Mouse (Mus musculus) retina, adult 2 months (tissue): Measurements from ENCODE around the gene Gpat2.

Source experiments
- DNase-seq: peaks from one replicate; pipeline ENCODE4 v3.0.0-alpha.2; 2012; ENCODE audit warnings: low read depth, low spot score

Gene Gpat2

DNA sequence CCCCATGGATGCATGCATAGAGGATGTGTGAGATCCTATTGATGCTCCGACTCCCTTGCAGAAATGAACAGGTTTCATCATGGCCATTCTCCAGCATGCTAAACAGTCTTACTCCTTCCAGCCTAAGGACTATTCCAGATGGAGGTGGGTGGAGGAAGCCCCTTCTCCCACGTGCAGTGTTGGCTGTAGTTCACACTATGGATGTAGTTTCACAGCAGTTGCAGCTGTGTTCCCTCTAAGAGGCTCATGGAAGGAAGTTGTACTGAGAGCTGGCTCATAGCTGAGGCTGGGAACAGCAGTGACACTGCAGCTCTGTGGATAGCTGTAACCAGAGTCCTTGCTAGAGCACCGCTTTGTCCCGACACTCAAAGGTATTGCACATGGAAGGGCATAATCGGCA is 12.7 kb downstream of the Gpat2 start:
- DNase-seq = no peak

DNA sequence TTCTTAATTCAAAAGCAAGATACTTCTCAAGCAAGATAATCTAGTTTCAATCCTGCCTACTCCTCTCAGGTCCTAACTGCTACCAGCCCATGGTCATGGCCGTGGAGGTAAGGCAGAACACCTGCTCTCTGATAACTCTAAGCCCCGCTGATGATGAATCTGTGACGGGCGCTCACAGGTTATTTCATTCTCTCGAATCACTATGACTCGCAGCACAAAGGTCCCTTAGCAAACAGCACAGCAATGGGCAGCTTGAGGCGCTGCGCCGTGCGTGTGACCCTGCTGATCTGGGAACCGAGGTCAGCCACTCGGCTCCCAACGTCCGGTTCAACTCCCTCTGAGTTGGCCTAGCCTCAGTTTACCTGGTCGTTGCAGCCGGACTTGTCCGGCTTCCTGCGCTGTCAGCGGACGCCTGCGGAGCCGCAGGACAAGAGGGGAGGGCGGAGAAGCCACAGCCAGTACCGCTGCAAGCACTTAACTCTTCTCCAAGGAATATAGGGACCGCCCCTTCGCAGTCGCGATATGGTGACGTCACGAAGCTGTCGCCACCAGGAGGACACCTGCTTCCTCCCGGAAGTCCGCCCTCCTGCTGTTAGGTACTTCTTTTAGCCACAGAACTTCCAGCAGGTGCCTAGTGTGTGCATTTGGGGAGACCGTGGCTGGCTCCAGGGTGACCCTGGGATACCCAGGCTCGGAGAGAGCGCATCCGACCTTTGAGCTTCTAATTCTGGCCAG is 19.2 kb downstream of the Gpat2 start, which contains the start of gene Fahd2a:
Fahd2a (minus strand) TSS at position 511 of the 735 bp plus-strand sequence.
- peak; percentile 82 for DNase-seq

DNA sequence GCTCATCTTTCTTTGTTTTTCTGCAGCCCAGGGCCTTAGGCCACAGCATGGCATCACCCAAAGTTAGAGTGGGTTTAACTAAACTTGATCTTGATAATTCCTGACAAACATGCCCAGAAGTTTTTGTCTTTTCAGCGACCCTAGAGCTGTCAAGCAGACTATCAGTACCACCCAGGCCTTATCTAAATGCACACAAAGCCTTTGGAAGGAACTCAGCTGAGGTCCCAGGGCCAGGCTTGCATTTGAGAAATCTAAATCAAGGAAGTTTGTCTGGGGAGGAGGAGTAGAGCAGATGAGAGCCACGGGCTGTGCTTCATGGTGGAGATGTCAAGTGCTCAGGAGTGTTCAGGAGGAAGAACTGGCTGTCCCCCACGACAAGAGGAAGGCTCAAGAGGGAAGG is 21.8 kb downstream of the Gpat2 start:
- DNase-seq = no peak

DNA sequence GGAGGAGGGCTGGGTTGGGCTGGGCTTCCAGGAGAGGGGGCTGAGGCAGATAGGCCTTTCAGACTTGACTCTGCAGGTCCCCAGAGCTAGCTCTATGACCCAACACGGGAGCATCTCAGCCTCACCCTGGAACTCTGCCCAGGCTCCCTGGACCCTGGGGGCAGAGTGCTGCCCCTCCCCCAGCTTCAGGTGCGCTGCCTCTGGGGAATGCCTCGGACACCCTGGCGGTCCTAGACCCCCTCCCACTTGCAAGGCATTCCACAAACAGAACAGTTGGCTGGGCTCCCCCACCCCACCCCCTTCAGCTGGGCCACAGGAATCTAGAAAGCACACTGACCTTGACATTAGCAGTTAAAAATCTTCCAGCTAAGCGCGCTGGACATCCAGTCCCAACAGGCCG is 24.7 kb downstream of the Gpat2 start:
- no peak for DNase-seq

DNA sequence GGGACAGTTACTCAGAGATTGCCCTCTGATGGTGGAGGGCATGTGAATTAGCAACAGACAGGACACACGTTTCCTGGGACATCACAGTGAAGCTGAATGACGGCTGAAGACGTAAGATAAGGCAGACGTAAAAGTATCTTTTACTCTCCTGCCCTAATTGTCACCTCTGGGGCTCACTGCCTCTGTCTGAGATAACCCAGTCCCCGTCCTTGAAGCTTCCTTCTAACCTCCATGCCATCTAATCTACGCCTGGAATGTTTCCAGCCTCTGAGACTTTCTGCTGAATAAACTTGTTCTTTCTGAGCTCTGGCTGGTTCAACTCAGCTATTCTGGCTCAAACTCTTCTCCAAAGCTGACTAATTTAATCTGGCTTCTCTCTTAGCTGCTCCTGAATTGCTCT is 26.7 kb downstream of the Gpat2 start:
- DNase-seq = no peak

DNA sequence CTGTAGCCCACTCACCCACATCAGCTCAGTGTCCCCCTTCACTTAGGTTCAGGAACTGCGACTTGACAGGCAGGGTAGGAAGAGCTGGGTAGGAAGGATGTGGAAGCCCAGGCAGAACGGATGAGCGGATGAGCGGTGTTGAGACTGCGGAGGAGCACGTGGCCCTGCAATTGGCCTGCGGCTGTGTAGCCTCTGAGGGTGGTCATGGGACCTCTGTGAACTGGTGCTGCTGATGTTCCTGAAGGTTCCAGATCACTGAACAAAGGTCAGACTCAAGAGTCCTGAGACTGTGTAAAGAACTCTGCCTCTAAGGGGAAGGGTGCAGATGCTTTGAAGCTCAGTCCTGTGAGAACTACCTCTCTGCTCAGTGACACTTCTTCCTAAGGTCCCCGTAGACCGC is 28.1 kb downstream of the Gpat2 start:
- no peak for DNase-seq

DNA sequence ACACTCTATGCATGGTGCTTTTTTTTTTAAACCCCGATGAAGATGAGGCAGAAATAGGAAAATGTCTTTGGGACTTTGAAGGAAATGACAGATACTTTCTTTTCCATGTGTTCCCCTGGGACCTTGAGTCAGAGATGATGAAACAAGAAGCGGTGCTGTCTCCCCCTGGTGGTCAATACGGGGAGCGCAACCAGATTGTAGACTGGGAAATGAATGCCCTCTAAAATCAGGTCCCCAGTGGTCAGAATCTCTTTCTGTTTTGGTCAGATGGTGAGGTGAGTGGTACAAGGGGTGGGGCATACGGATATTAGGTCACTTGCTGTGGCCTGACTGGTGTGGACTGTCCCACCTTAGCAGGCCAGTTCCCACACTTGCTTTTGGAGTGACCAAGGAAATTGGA is 28.8 kb downstream of the Gpat2 start:
- peak; percentile 54 for DNase-seq

DNA sequence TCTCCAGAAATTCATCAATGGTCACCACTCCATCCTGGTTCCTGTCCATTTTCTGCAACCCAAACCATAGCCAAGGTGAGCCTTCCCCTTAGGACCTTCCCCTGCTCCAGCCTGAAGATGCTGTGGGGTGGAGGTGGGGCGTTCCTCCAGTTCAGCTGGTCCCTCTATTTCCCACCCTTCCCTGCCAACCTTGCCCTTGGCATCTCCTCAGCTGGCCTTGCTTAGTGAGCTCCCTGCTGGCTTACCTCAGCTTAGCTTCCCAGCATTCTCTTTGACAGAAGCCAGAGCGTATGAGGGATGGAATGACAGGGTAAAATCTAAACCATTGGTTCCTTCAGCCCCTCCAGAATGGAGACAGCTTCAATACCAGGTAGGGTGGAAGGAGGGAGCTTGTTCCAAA is 34.3 kb downstream of the Gpat2 start:
- DNase-seq = no peak

DNA sequence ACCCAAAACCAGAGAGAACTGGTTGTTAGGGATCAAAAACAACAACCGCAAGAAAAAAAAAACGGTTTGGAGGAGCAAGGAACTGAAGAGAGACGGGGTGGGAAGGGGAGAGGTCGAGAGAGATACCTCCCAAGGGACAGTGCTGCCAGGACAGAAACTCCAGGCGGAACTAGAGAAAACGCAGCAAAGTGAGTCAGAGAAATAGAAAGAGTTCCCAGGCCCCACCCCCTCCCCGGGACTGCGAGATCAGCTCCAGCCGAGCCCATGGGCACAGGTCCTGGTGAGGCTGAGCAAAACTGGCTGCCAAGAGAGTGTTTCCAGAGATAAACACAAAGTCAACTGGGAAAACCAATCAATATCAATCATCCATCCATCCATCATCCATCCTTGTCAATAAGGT is 36.4 kb downstream of the Gpat2 start:
- DNase-seq = no peak

DNA sequence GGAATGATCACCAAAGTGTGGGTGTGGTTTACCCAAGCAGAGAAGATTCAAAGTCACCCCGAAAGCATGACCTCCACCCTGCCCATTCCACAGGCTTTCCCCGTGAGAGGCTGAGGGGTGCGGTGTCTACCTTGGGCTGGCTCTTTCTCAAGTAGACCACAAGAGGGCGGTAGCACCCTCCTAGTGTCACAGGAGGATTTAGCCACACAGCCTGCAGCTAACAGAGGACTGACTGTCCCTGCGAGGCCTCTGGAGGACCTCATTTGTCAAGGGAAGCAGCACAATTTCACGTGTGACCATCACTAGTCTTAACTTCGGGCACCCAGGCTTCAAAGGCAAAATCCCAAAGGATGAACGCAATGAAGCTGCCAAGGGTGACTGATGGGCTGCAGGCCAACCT is 37.3 kb downstream of the Gpat2 start:
- DNase-seq = peak; percentile 56

DNA sequence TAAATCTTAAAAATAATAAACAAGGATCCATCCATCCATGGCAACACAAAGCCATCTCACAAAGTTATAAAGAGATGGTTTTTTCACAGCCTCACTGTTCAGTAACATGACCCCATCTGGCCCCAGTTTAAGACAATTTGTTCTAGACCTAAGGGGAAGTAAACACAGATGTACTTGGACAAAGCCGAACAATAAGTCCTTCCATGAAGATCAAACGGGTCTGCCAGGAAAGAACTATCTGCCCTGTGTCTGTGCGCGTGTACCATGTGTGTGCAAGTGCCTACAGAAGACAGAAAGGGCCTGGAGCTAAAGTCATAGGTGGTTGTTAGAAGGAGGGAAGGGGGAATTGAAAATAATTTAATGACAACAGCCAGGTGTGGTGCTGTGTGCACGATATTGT is 45.2 kb downstream of the Gpat2 start:
- no peak for DNase-seq

DNA sequence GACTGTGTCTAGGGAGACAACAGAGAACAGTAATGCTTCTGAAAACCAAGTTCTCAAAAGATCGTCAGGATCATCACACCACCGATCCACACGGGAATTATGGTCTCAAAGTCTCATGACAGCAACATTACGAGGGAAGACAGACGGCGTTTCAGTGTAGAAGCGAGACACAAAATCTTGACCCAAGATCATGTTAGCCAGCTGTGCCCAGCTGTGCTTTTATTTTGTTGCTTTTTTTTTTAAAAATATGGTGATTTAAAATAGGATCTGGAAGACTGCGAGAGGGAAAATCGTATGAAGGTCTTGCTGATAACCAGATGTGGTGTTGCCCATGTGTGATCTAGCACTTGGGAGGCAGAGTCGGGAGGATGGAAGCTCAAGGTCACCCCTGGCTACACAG is 45.7 kb downstream of the Gpat2 start:
- DNase-seq = no peak

DNA sequence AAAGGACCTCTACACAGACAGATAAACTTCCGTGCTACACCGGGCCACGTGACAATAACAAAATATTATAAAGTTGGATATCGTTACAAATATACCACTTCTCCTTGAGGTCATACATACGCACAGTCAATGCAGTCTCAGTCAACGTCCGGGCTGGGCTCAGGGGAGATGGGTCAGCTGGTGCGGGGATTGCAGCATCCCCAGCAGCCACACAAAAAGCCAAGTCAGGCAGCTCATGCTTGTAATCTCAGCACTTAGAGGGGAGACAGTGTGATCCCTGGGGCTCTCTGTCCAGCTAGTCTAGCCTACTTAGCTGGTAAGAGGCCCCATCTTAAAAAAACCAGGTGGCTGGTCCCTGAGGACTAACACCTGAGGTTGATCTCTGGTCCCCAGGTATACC is 46.3 kb downstream of the Gpat2 start:
- DNase-seq = no peak

DNA sequence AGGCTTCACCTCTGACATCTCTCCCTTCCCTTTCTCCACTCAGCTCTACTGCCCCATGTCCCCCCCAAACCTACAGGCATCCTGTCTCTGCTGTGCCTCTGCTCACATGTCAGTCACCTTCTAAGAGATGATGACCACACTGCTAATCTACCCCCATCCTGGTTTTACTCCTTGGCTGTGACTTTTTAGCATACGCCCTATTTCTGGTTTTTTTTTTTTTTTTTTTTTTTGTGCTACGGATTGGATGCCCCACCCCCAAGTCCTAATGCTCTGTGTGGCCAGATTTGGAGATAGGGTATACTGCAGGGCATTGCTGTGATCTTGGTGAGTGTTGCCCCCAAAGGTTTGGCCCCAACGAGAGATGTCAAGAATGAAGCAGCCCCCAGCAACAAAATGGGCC is 47.3 kb downstream of the Gpat2 start:
- no peak for DNase-seq

DNA sequence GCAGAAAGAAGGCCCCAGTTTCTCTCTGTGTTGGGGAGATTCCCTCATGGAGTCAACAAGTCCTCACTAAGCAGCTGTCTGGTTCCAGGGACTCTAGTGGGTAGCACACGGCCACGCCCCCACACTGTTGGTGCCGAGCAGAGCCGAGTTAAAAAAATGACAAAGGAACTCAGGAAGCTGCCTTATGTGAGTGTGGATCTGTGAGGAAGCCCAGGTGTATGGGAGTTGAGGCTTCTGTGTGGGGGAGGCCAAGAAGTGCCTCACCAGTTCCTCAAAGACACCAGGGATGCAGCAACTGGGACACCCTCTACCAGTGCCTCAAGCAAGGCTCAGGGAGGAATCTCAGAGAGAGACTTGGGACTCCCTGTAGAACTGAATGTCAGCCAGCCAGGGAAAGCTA is 54.2 kb downstream of the Gpat2 start:
- no peak for DNase-seq

DNA sequence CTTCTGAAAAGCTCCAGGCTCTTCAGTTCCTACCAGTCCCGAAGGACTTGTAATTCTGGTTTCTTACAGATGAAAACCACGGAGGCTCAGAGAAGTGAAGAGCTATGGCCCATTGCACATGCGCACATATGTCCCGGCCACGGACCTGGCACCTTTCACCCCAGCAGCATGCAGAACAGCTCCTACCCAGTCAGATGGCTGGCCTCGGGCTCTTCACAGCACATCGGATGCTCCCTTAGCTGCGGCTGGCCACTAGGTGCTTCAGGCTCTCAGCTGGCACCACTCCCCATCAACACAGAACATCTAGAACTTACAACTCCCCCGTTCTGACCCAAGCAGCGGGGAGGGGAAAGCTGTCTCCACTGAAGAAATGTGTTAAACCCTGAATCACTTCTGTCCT is 54.8 kb downstream of the Gpat2 start:
- DNase-seq = no peak

DNA sequence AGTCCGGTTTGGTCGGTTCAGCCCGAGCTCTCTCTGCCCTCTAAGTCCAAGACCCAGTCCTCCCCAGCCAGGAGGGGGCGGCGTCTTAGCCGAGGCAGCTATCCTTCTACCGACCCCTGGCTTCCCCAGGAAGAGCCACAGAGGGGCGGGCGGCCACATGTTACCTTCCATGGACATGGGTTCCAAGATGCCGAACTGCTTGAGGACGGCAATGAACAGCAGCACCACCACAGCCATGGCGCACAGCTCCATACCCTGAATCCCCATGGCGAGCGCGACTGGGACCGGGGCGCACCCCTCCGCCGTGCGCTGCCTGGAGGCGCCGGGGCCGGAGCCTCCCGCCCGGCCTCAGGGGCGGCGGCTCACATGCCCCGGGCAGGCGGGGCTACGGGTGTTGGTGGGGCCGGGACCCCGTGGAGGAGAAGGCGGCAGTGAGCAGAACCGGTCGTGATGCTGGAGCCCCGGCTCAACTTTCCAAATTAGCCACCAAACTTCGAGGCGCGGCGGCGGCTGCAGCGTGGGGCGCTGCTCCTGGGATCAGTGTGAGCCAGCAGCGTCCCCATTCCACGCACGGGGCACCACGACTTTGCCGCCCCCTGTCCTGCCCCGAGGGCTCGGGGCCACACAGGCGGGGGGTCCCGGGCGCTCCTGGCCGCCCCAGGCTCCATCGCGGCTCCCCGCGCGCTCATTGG is 57.0 kb downstream of the Gpat2 start:
- DNase-seq = no peak

DNA sequence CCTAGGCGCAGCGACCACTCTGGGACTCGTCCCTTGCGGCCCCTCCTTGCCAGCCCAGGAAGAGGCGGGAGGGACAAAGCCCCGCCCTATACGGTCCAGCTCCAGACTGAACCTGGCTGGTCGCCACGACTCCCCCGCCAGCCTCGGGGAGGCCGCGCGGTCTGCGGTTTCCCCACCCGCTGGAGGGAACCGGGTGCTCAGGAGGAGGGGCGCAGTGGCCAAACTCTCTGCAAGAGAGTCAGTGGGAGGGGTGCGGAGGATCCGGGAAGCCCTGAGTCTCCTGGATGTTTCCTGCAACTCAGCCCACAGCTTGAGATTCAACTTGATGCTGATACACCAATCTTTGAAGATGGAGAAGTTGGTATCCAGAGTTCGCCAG is 57.5 kb downstream of the Gpat2 start:
- no peak for DNase-seq

DNA sequence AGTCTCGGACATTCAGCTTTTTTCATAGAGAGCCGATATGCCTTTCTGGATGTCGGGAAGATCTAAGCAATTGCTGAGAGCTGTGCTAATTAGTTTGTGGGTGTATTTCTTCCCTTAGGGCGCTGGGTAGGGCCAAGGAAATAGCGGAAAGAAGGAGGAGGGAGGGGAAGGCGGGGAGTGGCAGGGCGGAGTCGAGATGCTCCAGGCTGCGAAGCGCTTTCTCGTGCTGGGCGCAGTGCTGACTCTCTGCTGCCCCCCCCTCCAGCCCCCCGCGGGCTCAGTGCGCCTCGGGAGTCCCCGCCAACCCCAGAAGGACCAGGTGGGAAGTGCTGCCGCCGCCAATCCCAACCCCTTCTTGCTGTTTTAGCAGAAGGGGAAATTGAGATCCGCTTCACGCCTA is 58.0 kb downstream of the Gpat2 start:
- no peak for DNase-seq

DNA sequence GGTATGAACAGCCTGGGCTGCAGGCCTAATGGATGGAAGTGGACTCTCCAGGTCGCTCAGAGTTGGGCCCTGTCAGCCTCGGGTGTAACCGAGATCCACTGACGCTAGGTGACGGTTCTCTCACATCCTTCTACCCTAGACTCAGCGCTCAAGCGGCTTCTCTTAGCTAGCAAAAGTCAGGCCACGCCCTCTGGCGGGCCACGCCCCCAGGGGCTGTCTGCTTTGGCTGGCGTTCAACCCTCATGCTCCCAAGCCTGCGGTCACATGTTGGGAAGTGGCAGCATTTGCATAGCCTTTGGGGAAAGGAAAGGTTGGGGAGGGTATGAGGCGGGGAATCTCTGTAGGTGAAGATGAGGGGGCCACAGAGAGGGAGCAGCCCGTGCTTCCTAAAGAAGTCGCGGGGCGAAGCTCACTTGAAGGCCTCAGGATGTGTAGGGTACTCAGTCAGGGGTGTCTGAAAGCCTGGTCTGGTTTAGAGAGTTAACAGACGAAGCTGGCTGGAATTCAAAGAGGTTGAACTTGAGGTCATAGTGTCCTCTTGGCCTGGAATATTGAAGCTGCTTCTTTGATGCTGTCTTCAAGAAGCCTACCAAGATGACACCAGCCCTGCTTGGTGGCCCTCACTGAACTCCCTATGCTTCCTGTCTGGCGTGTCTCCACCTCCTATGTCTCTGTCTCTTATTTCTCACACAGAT is 59.6 kb downstream of the Gpat2 start:
- DNase-seq = no peak
